In genomic region chr11:11684930-11685852, GRCm38 (mm10) we compare ENCODE assay signal across 8 mouse cellular contexts. TPM values are rescaled to one million over a fixed set of nuclear protein-coding genes. Genes with fewer than 3 reads are reported as not detected.
DNase-seq lines count a peak whose midpoint lies in the region; ATAC-seq and TF ChIP-seq lines count a peak whose summit lies in the region.

Gene Ikzf1 (plus strand): TSS chr11:11685003.

- no peak for DNase-seq in heart, postnatal 10 days
- peak; percentile 10 for DNase-seq in forelimb bud, embryonic 11.5 days (ENCODE audit: low read depth, low spot score)
- DNase-seq in liver, adult 2 months (ENCODE audit: extremely low read depth, low read depth, low spot score), result no peak
- DNase-seq in MN1 (ENCODE audit: low spot score), result no peak
- DNase-seq in gastrocnemius, adult 8-10 months (ENCODE audit: low spot score in 2 of 2), result no peak

- no peak for TF ChIP-seq CTCF in liver, adult 2 months (IDR thresholded peaks at IDR 0.05; ENCODE audit: low read depth, low read length)

- ATAC-seq in heart, embryonic 13.5 days (ENCODE audit: extremely low read depth, insufficient number of reproducible peaks, low FRiP score, low TSS enrichment), result peak; percentile 27; the same call in 1 of the 2 replicates
- peak; percentile 29 for ATAC-seq in activated CD4-positive, CD25-positive, alpha-beta regulatory T cell, adult 4 months
- ATAC-seq in neural tube, embryonic 15.5 days (ENCODE audit: low FRiP score), result peak; percentile 73

- peak within 1 kb of the TSS; percentile 99 for H3K4me2 ChIP-seq in heart, embryonic 13.5 days
- H3K4me2 ChIP-seq in neural tube, embryonic 15.5 days, result peak within 1 kb of the TSS; percentile 99

- WGBS in heart, embryonic 13.5 days, result 2% methylated on average over 65 of the region's 100 CpGs
- WGBS in liver, adult 2 months, result 3% methylated on average over 100 of the region's 100 CpGs
- 2% methylated on average over 73 of the region's 100 CpGs for WGBS in neural tube, embryonic 15.5 days

- H3K27ac ChIP-seq in heart, embryonic 13.5 days (replicated peaks), result no peak within 1 kb of the TSS
- peak within 1 kb of the TSS; percentile 47 for H3K27ac ChIP-seq in liver, adult 2 months (replicated peaks; ENCODE audit: insufficient read depth, low read depth, low read length)
- H3K27ac ChIP-seq in neural tube, embryonic 15.5 days (replicated peaks), result no peak within 1 kb of the TSS

- H3K4me1 ChIP-seq in heart, embryonic 13.5 days, result peaks cover 17% of the 10 kb centered on the region
- no peaks in the 10 kb centered on the region for H3K4me1 ChIP-seq in liver, adult 2 months (ENCODE audit: control insufficient read depth, insufficient read depth, low read length)
- peaks cover 22% of the 10 kb centered on the region for H3K4me1 ChIP-seq in neural tube, embryonic 15.5 days

- peak within 1 kb of the TSS; percentile 78 for H3K9ac ChIP-seq in heart, embryonic 13.5 days
- peak within 1 kb of the TSS; percentile 69 for H3K9ac ChIP-seq in liver, adult 2 months (ENCODE audit: low read depth, low read length)
- H3K9ac ChIP-seq in neural tube, embryonic 15.5 days (replicated peaks), result peak within 1 kb of the TSS; percentile 42

- TF ChIP-seq POLR2A in liver, adult 2 months (IDR thresholded peaks at IDR 0.05; ENCODE audit: extremely low read depth, insufficient read depth, low read length), result no peak

- intact Hi-C loops in heart, postnatal 10 days (cut with DNase I), result no loop called here

- peaks cover 78% of the 10 kb centered on the region for H3K27me3 ChIP-seq in heart, embryonic 13.5 days (replicated peaks)
- H3K27me3 ChIP-seq in liver, adult 2 months (ENCODE audit: control insufficient read depth, insufficient read depth, low read length), result peaks cover 14% of the 10 kb centered on the region
- peaks cover 52% of the 10 kb centered on the region for H3K27me3 ChIP-seq in neural tube, embryonic 15.5 days (replicated peaks)

- H3K4me3 ChIP-seq in heart, embryonic 13.5 days, result peak within 1 kb of the TSS; percentile 80
- peak within 1 kb of the TSS; percentile 62 for H3K4me3 ChIP-seq in liver, adult 2 months (ENCODE audit: insufficient read depth, low read depth, low read length)
- H3K4me3 ChIP-seq in neural tube, embryonic 15.5 days (replicated peaks), result peak within 1 kb of the TSS; percentile 57

- no peaks in the 10 kb centered on the region for H3K36me3 ChIP-seq in heart, embryonic 13.5 days
- no peaks in the 10 kb centered on the region for H3K36me3 ChIP-seq in liver, adult 2 months (ENCODE audit: control insufficient read depth, insufficient read depth, low read length)
- no peaks in the 10 kb centered on the region for H3K36me3 ChIP-seq in neural tube, embryonic 15.5 days

- no peaks in the 10 kb centered on the region for H3K9me3 ChIP-seq in heart, embryonic 13.5 days
- H3K9me3 ChIP-seq in neural tube, embryonic 15.5 days (replicated peaks), result no peaks in the 10 kb centered on the region

- H3K79me2 ChIP-seq in liver, adult 2 months (ENCODE audit: control insufficient read depth, insufficient read depth, low read length), result no peaks in the 10 kb centered on the region

RNA-seq across cellular contexts. Expression of gene Ikzf1, which starts in this region (rescaled TPM):
- polyA plus RNA-seq in heart, embryonic 13.5 days (2015; fragmentation: Nextera tagmentation; extraction: Ambion mirVana), result 1.1 and 2.6 TPM in 2 replicates
- 1 to 10 TPM; 3.1 to 3.3 TPM for total RNA-seq in heart, postnatal 10 days (2021)
- 100 to 1,000 TPM; 133 to 140 TPM for polyA plus RNA-seq in activated CD4-positive, CD25-positive, alpha-beta regulatory T cell, adult 4 months (2017; shearing (Covaris generic))
- total RNA-seq in liver, adult 2 months (2014; rRNA removed), result 1.2 and 1.9 TPM in 2 replicates
- 3.3 and 3.5 TPM in 2 replicates for polyA plus RNA-seq in liver, adult 2 months (2012; rRNA removed)
- polyA plus RNA-seq in neural tube, embryonic 15.5 days (2015; fragmentation: Nextera tagmentation; extraction: Ambion mirVana), result 0.36 and 6.8 TPM in 2 replicates
- total RNA-seq in gastrocnemius, adult 8-10 months (2022), result under 1 TPM; 0.07 to 0.48 (median 0.35) TPM

Comparison
In these comparisons a context has a peak if more than half of its experiments do, and no peak if none do; other contexts are left out.
1. RNA of gene Ikzf1 (polyA plus RNA-seq): 133 to 140 TPM in activated CD4-positive, CD25-positive, alpha-beta regulatory T cell, adult 4 months; 3.3 to 3.5 TPM in liver, adult 2 months, 1.1 to 2.6 TPM in heart, embryonic 13.5 days and 0.36 to 6.8 TPM in neural tube, embryonic 15.5 days; every median in the first group is over 10 times any median in the second.
2. Peak in every context shown above with its lines, with median percentiles within 50 percentile points of each other: ATAC-seq, H3K4me3 ChIP-seq and H3K9ac ChIP-seq.